Mouse (Mus musculus): ENCODE data around the gene Rxfp4. TPM values are rescaled to one million over a fixed set of nuclear protein-coding genes. Genes with fewer than 3 reads are reported as not detected.

The Rxfp4 gene
- polyA plus RNA-seq, 1 experiment from 2014 or later = not detected

DNA sequence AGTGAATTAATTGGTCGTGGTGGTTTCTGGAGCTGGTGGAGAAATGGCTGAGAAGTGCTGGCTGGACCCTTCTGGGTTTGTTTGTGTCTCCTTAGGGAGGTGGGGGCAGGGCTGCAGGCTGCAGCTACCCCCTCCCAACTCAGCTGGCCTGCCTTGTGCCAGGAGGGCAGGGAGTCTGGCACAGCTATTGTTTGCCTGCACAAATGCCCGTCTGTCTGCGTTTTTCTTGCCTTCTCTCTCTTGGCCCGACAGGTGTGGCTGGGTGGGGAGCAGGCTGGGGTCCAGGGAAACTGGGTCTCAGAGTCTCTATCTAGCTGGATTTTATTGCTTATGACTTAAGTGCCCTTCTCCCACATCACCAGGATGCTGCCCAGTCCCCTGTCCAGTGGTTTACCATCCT lies 28.6 kb downstream of the Rxfp4 start:
- H3K4me1 ChIP-seq = peaks cover 78% of the 10 kb centered on the region
- H3K27ac ChIP-seq = peak overlapping the region; percentile 98
- H3K9ac ChIP-seq = peak overlapping the region; percentile 85; the same call in 1 of the 2 replicates
- ATAC-seq (replicated peaks; ENCODE audit: low FRiP score) = no peak
- peaks cover 24% of the 10 kb centered on the region for H3K36me3 ChIP-seq
- H3K27me3 ChIP-seq = no peaks in the 10 kb centered on the region
- 21% methylated on average over 4 of the region's 4 CpGs for WGBS
- H3K9me3 ChIP-seq (replicated peaks) = no peaks in the 10 kb centered on the region
- peak overlapping the region; percentile 71 for H3K4me3 ChIP-seq (replicated peaks)
- H3K4me2 ChIP-seq = peak overlapping the region; percentile 83

DNA sequence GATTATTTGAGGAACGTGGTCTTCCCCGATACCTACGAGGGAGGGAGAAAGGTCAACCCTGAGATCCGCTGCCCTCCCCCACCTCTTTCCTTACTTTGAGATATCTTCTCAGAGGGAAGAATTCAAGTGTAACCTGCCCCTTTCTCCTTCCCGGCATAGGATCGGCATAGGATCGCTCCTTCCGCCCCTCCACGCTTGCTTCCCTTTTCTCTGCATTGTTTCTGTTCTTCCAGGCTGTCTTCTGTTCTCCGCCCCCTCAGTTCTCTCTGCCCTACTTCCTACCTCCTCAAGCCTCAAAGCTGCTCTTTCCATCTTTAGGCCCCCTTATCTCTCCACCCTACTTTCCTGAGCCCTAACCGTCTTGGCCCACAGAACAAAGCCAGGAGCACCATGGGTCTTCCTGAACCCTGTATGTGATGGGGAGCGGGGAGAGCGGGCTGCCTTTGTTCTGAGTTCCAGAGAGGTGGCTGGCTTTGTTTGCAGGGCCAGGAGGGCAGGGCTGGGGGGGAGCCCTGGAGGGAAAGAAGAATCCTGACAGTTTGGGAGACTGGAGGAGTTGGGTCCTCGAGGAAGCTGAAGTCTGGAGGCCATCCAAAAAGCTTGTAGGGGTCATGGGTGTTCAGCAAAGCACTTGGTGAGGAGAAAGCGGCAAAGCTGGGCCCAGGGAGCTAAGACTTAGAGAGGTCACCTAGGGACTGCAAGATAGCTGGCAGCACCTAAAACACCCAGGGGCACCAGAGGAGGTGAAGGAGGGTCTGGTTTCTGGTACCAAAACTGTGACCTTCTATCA lies 29.4 kb downstream of the Rxfp4 start:
- no peak for ATAC-seq (replicated peaks; ENCODE audit: low FRiP score)
- Histone ChIP-seq H3K4me2 (peak overlapping the region; percentile 83), H3K4me3 (replicated peaks) (peak overlapping the region; percentile 71), H3K9ac (peak overlapping the region; percentile 85), H3K27me3 (no peaks in the 10 kb centered on the region), H3K9me3 (replicated peaks) (no peaks in the 10 kb centered on the region), H3K4me1 (peaks cover 78% of the 10 kb centered on the region), H3K36me3 (peaks cover 18% of the 10 kb centered on the region), H3K27ac (peak overlapping the region; percentile 98)
- WGBS = 5% methylated on average over 15 of the region's 15 CpGs

DNA sequence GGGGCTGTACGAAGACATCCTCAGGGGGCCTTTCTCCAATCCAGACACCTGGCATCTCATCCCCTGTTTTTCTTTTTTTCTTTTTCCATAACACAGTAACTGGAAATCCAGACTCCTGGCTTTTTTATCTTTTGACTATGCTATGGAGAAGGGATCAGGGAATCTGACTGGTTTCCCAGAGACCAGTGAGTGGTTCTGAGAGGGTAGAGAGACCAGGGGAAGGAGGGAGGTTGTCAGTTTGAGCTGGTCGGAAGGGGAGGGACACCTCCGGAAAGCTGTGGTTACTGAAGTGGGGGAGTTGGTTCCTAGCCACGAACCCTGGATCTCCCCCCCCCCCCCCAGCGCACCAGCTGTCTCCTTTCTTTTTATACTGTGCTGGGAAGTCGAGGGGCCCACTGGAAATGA lies 30.0 kb downstream of the Rxfp4 start:
- Histone ChIP-seq H3K4me3 (replicated peaks) (peak overlapping the region; percentile 71), H3K9me3 (replicated peaks) (no peaks in the 10 kb centered on the region), H3K4me1 (peaks cover 77% of the 10 kb centered on the region), H3K9ac (peak overlapping the region; percentile 85), H3K4me2 (peak overlapping the region; percentile 83), H3K36me3 (peaks cover 14% of the 10 kb centered on the region), H3K27me3 (no peaks in the 10 kb centered on the region), H3K27ac (peak overlapping the region; percentile 98)
- ATAC-seq (replicated peaks; ENCODE audit: low FRiP score) = 0 out of 2 replicates have a peak, but pooled peaks have one; percentile 16
- 2% methylated on average over 6 of the region's 6 CpGs for WGBS

DNA sequence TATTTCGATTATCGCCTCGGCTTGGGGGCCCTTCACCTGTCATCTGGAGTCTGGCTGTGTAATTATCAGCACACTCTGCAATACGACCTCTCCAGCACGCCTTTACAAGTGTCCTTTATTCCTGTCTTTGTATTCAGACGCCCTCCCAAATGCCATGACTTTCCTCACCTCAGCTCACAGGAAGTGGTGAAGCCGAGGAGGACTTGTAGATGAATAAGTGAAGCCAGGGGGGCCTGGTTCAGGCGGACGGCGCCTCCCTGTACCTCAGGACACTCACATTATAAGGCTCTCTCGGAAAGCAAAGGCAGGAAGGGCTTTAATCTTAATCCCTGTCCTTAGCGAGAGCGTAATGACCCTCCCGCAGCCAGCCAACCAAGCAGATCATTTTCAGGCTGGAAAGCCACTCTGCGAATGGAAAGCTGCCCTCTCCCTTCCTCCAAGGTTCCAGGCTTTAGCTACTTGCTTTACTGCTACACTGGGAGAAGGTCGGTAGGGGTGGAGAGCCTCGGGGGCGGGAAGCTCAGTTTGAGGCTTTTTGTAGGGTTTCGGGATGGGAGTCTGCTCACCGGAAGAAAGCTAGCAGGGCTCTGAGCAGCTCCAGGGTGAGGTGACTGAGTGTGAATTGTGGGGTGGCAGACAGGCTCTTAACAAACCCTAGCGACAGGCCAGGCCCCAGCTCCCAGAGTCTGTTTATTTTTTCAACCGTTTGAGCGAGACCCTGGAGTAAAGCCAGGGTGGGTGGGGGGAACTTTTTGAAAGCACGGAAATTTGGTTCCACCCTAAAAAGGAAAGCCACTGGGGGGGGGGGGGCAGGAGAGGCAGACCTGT lies 30.6 kb downstream of the Rxfp4 start:
- H3K36me3 ChIP-seq = peaks cover 14% of the 10 kb centered on the region
- H3K4me1 ChIP-seq = peaks cover 76% of the 10 kb centered on the region
- H3K4me3 ChIP-seq (replicated peaks) = peak overlapping the region; percentile 71
- no peaks in the 10 kb centered on the region for H3K27me3 ChIP-seq
- no peaks in the 10 kb centered on the region for H3K9me3 ChIP-seq (replicated peaks)
- WGBS = under 1% methylated on average over 24 of the region's 24 CpGs
- peak overlapping the region; percentile 85 for H3K9ac ChIP-seq
- no peak for ATAC-seq (replicated peaks; ENCODE audit: low FRiP score)
- H3K27ac ChIP-seq = peak overlapping the region; percentile 98
- H3K4me2 ChIP-seq = peak overlapping the region; percentile 83

DNA sequence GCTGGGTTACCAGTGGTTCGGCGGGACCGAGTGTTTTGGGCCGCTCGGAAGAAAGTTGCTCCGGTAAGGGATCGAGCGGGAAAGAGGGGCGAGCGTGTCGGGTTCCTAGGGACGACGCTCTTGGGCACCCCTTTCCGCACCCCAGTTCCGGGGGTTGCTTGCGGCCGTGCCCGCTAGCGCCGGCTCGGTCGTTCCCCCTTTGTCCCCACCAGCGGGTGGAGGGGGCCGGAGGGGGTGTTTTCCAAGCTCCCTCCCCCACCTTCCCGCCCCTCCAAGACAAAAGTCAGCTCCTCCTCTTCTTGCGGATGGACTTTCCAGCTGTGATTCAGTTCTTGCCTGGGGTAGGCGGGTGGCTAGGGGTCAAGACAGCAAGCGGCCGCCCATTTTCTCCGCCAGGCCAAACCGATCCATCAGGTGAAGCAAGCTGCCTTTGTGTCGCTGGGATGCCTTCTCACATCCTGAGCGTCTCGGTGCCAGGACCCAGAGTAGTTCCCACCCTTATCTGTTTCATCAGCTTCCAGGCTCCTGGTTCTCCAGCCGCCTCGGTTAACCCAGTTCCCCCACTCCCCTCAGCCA lies 31.3 kb downstream of the Rxfp4 start:
- peak overlapping the region; percentile 83 for H3K4me2 ChIP-seq
- H3K4me1 ChIP-seq = peaks cover 72% of the 10 kb centered on the region
- peak overlapping the region; percentile 98 for H3K27ac ChIP-seq
- H3K4me3 ChIP-seq (replicated peaks) = peak overlapping the region; percentile 71
- under 1% methylated on average over 35 of the region's 36 CpGs for WGBS
- H3K27me3 ChIP-seq = no peaks in the 10 kb centered on the region
- H3K9ac ChIP-seq = peak overlapping the region; percentile 85
- no peaks in the 10 kb centered on the region for H3K9me3 ChIP-seq (replicated peaks)
- H3K36me3 ChIP-seq = peaks cover 14% of the 10 kb centered on the region
- peak; percentile 18 for ATAC-seq (replicated peaks; ENCODE audit: low FRiP score)

DNA sequence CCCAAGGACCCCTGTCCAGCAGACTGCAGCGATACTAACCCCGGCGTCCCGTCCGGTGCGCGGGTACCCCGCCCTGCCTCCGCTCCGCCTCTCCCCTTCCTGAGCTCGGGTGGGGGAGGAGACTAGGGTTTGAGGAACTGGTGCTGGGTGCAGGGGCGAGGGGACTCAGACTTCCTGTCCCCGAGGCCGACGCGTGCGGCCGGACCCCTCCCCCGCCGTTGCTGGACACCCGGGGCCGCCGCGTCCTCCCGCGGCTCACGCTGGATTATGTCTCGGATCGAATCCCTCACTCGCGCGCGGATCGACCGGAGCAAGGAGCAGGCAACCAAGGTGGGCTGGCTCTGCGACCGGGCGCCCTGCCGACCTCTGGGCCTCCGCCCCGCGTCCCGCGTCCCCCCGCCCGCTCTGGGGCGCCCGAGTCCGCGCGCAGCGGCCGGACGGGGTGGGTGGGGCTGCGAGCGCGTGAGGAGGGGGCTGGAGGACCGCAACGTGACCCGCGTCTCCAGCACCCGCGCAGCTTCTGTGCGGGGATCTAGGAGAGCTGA lies 31.9 kb downstream of the Rxfp4 start:
- H3K27ac ChIP-seq = peak overlapping the region; percentile 98
- under 1% methylated on average over 63 of the region's 64 CpGs for WGBS
- H3K36me3 ChIP-seq = peaks cover 9% of the 10 kb centered on the region
- peaks cover 72% of the 10 kb centered on the region for H3K4me1 ChIP-seq
- peak overlapping the region; percentile 83 for H3K4me2 ChIP-seq
- H3K9ac ChIP-seq = peak overlapping the region; percentile 85
- H3K4me3 ChIP-seq (replicated peaks) = peak overlapping the region; percentile 71
- no peaks in the 10 kb centered on the region for H3K9me3 ChIP-seq (replicated peaks)
- H3K27me3 ChIP-seq = no peaks in the 10 kb centered on the region
- ATAC-seq (replicated peaks; ENCODE audit: low FRiP score) = peak; percentile 80

DNA sequence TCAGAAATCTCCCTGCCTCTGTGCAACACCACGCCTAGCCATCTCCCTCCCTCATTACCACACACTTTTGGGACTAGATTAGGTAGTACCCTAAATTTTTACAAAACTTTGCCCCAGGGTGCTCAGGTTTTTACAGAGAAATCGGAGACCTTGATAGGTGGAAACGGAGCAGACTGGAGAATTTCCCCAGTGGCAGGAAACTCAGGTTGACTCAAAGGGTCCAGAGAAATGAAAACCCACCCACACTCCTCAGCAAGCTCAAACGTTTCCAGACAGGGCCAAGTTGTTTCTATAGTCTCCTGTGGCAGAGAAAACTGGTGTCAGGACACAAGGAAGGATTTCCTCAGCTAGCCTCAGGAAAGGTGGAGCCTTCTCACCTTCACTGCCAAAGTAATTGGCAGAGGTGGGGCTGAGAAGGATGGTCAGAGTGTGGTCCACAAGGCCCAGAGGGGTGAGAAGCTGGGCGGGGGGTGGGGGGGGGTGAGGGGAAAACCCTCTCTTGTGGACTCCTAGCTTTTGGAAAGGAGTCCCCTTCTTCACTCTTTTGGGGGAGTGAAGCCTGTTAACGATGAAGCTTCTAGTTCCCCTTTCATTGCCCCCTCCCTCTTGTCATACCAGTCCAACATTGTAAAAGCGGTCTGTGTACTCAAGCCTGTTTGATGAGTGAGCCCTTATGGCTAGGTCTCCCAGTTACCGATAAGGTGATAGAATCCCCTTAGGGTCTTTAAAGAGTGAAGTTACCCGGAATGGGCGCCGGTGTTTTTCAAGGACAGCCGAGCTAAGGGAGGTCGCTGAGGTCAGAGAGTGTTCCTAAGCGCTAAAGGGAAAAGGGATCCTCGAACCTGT lies 32.6 kb downstream of the Rxfp4 start:
- WGBS = 15% methylated on average over 15 of the region's 15 CpGs

DNA sequence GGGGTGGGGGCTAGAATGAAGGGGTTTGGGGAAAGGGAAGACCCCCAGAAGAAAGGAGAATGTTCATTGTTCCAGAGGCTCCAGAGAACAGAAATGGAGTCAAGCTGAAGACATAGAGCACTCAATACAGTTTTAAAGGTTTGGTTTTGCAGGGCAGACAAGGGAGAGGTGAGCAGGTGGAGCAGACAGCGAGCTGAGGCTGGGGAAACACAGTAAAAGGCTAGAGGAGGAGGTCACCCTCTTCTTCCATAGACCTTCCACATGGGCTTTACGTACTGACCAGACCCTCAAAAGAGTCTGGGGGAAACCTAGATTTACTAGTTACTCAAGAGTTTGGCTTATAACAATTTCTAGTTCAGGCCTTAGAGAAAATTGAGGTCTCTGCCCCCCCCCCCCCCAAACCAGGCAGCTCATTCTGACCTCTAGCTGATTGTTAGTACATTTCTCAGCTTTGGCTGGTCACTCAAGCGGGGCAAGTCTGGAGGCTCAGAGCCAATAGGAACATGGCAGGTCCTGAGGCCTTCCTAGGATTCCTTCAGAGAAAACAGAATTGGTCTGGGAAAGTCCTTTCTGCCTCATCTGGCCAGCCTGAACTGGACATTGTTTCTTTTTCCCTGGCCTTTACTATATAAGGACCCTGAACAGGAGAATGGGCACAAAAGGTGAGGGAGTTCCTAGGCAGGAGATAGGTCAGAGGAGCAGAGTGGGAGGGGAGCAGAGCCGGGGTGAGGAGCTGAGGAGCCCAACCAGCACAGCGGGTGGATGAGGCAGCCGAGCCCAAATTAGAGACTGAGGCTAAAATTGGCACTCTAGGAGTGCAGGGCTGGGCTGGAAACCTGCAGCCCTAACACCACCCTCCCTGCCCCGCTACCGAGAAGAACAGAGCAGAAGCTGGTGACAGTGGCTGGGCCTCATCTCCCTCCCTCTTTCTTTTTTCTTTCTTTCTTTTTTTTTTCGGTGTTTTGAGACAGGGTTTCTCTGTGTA lies 33.5 kb downstream of the Rxfp4 start:
- Histone ChIP-seq H3K27me3 (no peaks in the 10 kb centered on the region), H3K4me3 (replicated peaks) (no peak overlapping the region), H3K4me1 (peaks cover 64% of the 10 kb centered on the region), H3K27ac (peak overlapping the region; percentile 98), H3K9ac (no peak overlapping the region), H3K36me3 (no peaks in the 10 kb centered on the region), H3K9me3 (replicated peaks) (no peaks in the 10 kb centered on the region), H3K4me2 (no peak overlapping the region)
- 43% methylated on average over 9 of the region's 9 CpGs for WGBS
- no peak for ATAC-seq (replicated peaks; ENCODE audit: low FRiP score)

More for the DNA sequence above, 32.6 kb downstream of the Rxfp4 start:
- peaks cover 4% of the 10 kb centered on the region for H3K36me3 ChIP-seq
- peak overlapping the region; percentile 85 for H3K9ac ChIP-seq
- no peaks in the 10 kb centered on the region for H3K27me3 ChIP-seq
- ATAC-seq (replicated peaks; ENCODE audit: low FRiP score) = peak; percentile 6; the same call in 1 of the 2 replicates
- no peaks in the 10 kb centered on the region for H3K9me3 ChIP-seq (replicated peaks)
- H3K4me2 ChIP-seq = peak overlapping the region; percentile 83
- H3K27ac ChIP-seq = peak overlapping the region; percentile 98
- peaks cover 71% of the 10 kb centered on the region for H3K4me1 ChIP-seq
- peak overlapping the region; percentile 71 for H3K4me3 ChIP-seq (replicated peaks)

DNA sequence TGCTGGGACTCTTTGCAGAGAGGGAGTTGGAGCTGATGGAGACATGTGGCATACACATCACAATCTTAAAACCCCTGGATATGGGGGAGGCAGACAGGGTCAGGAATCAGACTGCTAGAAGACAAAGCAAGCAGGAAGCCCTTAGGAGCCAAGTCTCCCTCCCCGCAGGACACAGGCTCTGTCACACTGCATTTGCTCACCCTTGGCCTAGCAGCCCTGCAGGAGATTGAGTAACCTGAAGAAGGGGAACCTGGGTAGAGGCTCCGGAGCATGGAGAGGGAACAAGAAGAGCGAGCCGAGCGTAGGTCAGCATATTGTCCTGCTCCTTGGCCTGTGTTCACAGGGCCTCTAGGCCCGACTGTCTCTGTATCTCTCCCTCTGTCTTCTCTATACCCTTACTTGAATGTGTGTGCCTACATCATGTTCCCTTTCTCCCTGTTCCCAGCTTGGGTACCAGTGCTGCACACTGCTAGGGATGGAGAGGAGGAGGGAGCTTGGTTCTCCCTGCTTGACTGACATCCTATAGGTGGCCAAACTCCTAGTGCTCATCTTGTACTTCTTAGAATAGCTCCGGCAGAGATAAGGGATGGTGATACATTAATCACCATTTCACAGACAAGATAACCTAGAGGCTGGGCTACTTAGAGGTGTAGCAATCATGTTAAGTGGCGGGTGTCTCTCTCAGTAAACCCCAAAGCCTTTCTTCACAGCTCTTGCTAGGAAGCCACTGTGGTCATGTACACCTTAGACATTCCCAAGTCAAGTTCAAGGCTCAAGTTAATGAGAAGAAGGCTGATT lies 34.7 kb downstream of the Rxfp4 start:
- no peak overlapping the region for H3K4me2 ChIP-seq
- no peak for ATAC-seq (replicated peaks; ENCODE audit: low FRiP score)
- H3K36me3 ChIP-seq = no peaks in the 10 kb centered on the region
- H3K9me3 ChIP-seq (replicated peaks) = no peaks in the 10 kb centered on the region
- no peaks in the 10 kb centered on the region for H3K27me3 ChIP-seq
- H3K4me1 ChIP-seq = peaks cover 53% of the 10 kb centered on the region
- H3K27ac ChIP-seq = no peak overlapping the region
- H3K4me3 ChIP-seq (replicated peaks) = no peak overlapping the region
- no peak overlapping the region for H3K9ac ChIP-seq
- 52% methylated on average over 8 of the region's 8 CpGs for WGBS

All from kidney, embryonic 15.5 days (tissue).